ENCODE assay signal across 7 mouse cellular contexts in the genomic region with DNA sequence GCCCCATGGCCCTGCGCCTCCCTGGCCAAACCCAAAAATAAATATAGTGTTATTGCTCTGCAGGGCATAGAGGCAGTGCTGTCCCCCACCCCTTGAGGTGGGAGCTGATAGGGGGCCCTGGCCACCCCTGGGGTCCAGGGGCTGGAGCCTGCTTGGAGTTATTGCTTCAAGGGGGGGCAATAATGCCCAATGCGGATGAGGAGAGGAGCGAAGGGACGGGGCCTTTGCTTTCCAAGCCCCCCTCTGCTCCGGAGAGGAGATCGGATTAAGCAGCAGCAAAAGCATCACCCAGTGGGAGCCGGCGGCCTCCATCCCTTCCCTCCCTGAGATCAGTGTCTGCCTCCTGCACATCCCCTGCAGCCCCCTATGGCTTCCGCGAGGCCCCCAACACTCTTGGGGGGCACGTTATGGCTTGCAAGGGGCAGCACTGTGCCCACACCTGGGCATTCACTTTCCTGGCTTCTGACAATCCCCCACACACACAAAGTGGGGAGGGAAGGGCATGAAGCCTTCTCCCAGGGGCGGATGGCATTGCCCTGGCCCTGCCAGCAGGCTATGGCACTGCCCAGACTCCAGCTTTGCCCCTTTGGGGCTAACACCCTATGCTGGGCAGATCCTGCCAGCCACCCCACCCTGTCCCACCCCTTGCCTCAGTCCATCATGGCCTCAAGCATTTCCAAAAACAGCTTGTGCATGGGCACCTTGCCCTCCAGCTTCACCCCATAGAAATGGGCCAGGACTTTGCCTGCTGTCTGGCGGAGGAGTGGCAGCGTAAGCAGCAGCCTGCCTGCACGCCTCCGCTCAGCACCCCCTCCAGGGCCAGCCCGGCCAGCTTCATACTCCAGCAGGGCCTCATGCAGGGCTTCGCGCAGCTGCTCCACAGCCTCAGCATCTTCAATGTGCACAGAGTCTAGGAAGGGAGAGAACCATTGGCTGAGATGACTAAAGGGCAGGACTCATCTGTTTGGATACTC. TPM values are rescaled to one million over a fixed set of nuclear protein-coding genes. Genes with fewer than 3 reads are reported as not detected.
A peak's percentile ranks its signal among the peaks of the same experiment; 100 is the strongest.
DNase-seq lines count a peak whose midpoint lies in the region; ATAC-seq and TF ChIP-seq lines count a peak whose summit lies in the region.

No protein-coding gene starts in this region.

- peak overlapping the region; percentile 86 for H3K4me2 ChIP-seq in lung, embryonic 14.5 days
- H3K4me2 ChIP-seq in embryonic facial prominence, embryonic 12.5 days (replicated peaks) = peak overlapping the region; percentile 78
- peak overlapping the region; percentile 67 for H3K4me2 ChIP-seq in hindbrain, embryonic 16.5 days (ENCODE audit: low read length)
- H3K4me2 ChIP-seq in neural tube, embryonic 12.5 days (replicated peaks) = peak overlapping the region; percentile 88

- H3K27ac ChIP-seq in lung, embryonic 14.5 days (ENCODE audit: low read depth) = no peak overlapping the region
- no peak overlapping the region for H3K27ac ChIP-seq in embryonic facial prominence, embryonic 12.5 days
- no peak overlapping the region for H3K27ac ChIP-seq in hindbrain, embryonic 16.5 days (ENCODE audit: low read depth, low read length)
- no peak overlapping the region for H3K27ac ChIP-seq in neural tube, embryonic 12.5 days

- peaks cover 37% of the 10 kb centered on the region for H3K36me3 ChIP-seq in lung, embryonic 14.5 days (ENCODE audit: insufficient read depth)
- peaks cover 38% of the 10 kb centered on the region for H3K36me3 ChIP-seq in embryonic facial prominence, embryonic 12.5 days
- peaks cover 29% of the 10 kb centered on the region for H3K36me3 ChIP-seq in hindbrain, embryonic 16.5 days (ENCODE audit: control insufficient read depth, insufficient read depth, low read length)
- H3K36me3 ChIP-seq in neural tube, embryonic 12.5 days = peaks cover 41% of the 10 kb centered on the region

- H3K4me1 ChIP-seq in lung, embryonic 14.5 days (ENCODE audit: insufficient read depth) = no peaks in the 10 kb centered on the region
- H3K4me1 ChIP-seq in embryonic facial prominence, embryonic 12.5 days = peaks cover 26% of the 10 kb centered on the region
- peaks cover 27% of the 10 kb centered on the region for H3K4me1 ChIP-seq in hindbrain, embryonic 16.5 days (ENCODE audit: control insufficient read depth, insufficient read depth, low read depth, low read length)
- peaks cover 30% of the 10 kb centered on the region for H3K4me1 ChIP-seq in neural tube, embryonic 12.5 days

- ATAC-seq in lung, embryonic 14.5 days (ENCODE audit: insufficient read depth) = no peak
- ATAC-seq in embryonic facial prominence, embryonic 12.5 days (ENCODE audit: insufficient number of reproducible peaks, insufficient read depth, low FRiP score, low TSS enrichment) = no peak
- no peak for ATAC-seq in hindbrain, embryonic 16.5 days
- no peak for ATAC-seq in neural tube, embryonic 12.5 days (ENCODE audit: low FRiP score, low read depth)
- no peak for ATAC-seq in erythroid progenitor cell, adult 5-6 weeks (replicated peaks; ENCODE audit: low FRiP score, poor library complexity, severe bottlenecking)

- no peaks in the 10 kb centered on the region for H3K9me3 ChIP-seq in lung, embryonic 14.5 days (ENCODE audit: low read depth, low read length)
- no peaks in the 10 kb centered on the region for H3K9me3 ChIP-seq in embryonic facial prominence, embryonic 12.5 days
- H3K9me3 ChIP-seq in hindbrain, embryonic 16.5 days (ENCODE audit: control insufficient read depth, low read length) = no peaks in the 10 kb centered on the region
- no peaks in the 10 kb centered on the region for H3K9me3 ChIP-seq in neural tube, embryonic 12.5 days

- DNase-seq in lung, embryonic 14.5 days = no peak
- no peak for DNase-seq in lung, adult 18-20 months
- DNase-seq in spleen, postnatal 36 days (ENCODE audit: low spot score in 2 of 2) = no peak

- 81% methylated on average over 19 of the region's 19 CpGs for WGBS in lung, embryonic 14.5 days
- WGBS in embryonic facial prominence, embryonic 12.5 days = 86% methylated on average over 19 of the region's 19 CpGs
- 79% methylated on average over 19 of the region's 19 CpGs for WGBS in hindbrain, embryonic 16.5 days
- WGBS in neural tube, embryonic 12.5 days = 87% methylated on average over 19 of the region's 19 CpGs

- peak overlapping the region; percentile 36; the same call in 1 of the 2 replicates for H3K9ac ChIP-seq in lung, embryonic 14.5 days
- H3K9ac ChIP-seq in embryonic facial prominence, embryonic 12.5 days = 0 out of 2 replicates have a peak overlapping the region, but pooled peaks have one; percentile 1
- H3K9ac ChIP-seq in hindbrain, embryonic 16.5 days (ENCODE audit: low read depth, low read length) = no peak overlapping the region
- H3K9ac ChIP-seq in neural tube, embryonic 12.5 days = no peak overlapping the region

- H3K27me3 ChIP-seq in lung, embryonic 14.5 days (ENCODE audit: insufficient read depth, low read length) = no peaks in the 10 kb centered on the region
- no peaks in the 10 kb centered on the region for H3K27me3 ChIP-seq in embryonic facial prominence, embryonic 12.5 days
- H3K27me3 ChIP-seq in hindbrain, embryonic 16.5 days (replicated peaks; ENCODE audit: control insufficient read depth, insufficient read depth, low read length) = no peaks in the 10 kb centered on the region
- no peaks in the 10 kb centered on the region for H3K27me3 ChIP-seq in neural tube, embryonic 12.5 days (replicated peaks)

- TF ChIP-seq CTCF in lung, embryonic 14.5 days (IDR thresholded peaks at IDR 0.05; ENCODE audit: low read depth) = no peak

- peak overlapping the region; percentile 70 for H3K4me3 ChIP-seq in lung, embryonic 14.5 days (ENCODE audit: low read depth, low read length)
- peak overlapping the region; percentile 61 for H3K4me3 ChIP-seq in embryonic facial prominence, embryonic 12.5 days
- peak overlapping the region; percentile 14 for H3K4me3 ChIP-seq in hindbrain, embryonic 16.5 days (ENCODE audit: low read length)
- peak overlapping the region; percentile 13; the same call in 1 of the 2 replicates for H3K4me3 ChIP-seq in neural tube, embryonic 12.5 days

RNA-seq across cellular contexts. Expression of a gene that starts 1.5 kb away (rescaled TPM):
- polyA plus RNA-seq in lung, embryonic 14.5 days (2014; fragmentation: Nextera tagmentation; extraction: Ambion mirVana) = 151 and 153 TPM in 2 replicates
- 192 and 193 TPM in 2 replicates for polyA plus RNA-seq in embryonic facial prominence, embryonic 12.5 days (2016; fragmentation: Nextera tagmentation; extraction: Ambion mirVana)
- polyA plus RNA-seq in hindbrain, embryonic 16.5 days (2015; fragmentation: Nextera tagmentation; extraction: Ambion mirVana) = 408 and 532 TPM in 2 replicates
- polyA plus RNA-seq in neural tube, embryonic 12.5 days (2016; fragmentation: Nextera tagmentation; extraction: Ambion mirVana) = 198 and 214 TPM in 2 replicates
- total RNA-seq in erythroid progenitor cell, adult 5-6 weeks (2015; ENCODE audit: low replicate concordance) = 130 and 145 TPM in 2 replicates
- total RNA-seq in erythroid progenitor cell, adult 5-6 weeks (2017; ENCODE audit: low replicate concordance) = 101 and 126 TPM in 2 replicates

RNA-seq across cellular contexts. Expression of a gene that starts 1.9 kb away (rescaled TPM):
- polyA plus RNA-seq in lung, embryonic 14.5 days (2014; fragmentation: Nextera tagmentation; extraction: Ambion mirVana) = 151 and 155 TPM in 2 replicates
- 142 and 157 TPM in 2 replicates for polyA plus RNA-seq in embryonic facial prominence, embryonic 12.5 days (2016; fragmentation: Nextera tagmentation; extraction: Ambion mirVana)
- polyA plus RNA-seq in hindbrain, embryonic 16.5 days (2015; fragmentation: Nextera tagmentation; extraction: Ambion mirVana) = 93.9 and 101 TPM in 2 replicates
- 123 and 125 TPM in 2 replicates for polyA plus RNA-seq in neural tube, embryonic 12.5 days (2016; fragmentation: Nextera tagmentation; extraction: Ambion mirVana)
- total RNA-seq in erythroid progenitor cell, adult 5-6 weeks (2015; ENCODE audit: low replicate concordance) = 30.6 and 44.0 TPM in 2 replicates
- 20.2 and 33.6 TPM in 2 replicates for total RNA-seq in erythroid progenitor cell, adult 5-6 weeks (2017; ENCODE audit: low replicate concordance)

RNA-seq across cellular contexts. Expression of a gene that starts 10.2 kb away (rescaled TPM):
- 3.1 and 4.2 TPM in 2 replicates for polyA plus RNA-seq in lung, embryonic 14.5 days (2014; fragmentation: Nextera tagmentation; extraction: Ambion mirVana)
- 9.5 and 10.9 TPM in 2 replicates for polyA plus RNA-seq in embryonic facial prominence, embryonic 12.5 days (2016; fragmentation: Nextera tagmentation; extraction: Ambion mirVana)
- 17.7 and 17.8 TPM in 2 replicates for polyA plus RNA-seq in hindbrain, embryonic 16.5 days (2015; fragmentation: Nextera tagmentation; extraction: Ambion mirVana)
- 17.5 and 20.4 TPM in 2 replicates for polyA plus RNA-seq in neural tube, embryonic 12.5 days (2016; fragmentation: Nextera tagmentation; extraction: Ambion mirVana)
- 2.9 and 3.4 TPM in 2 replicates for total RNA-seq in erythroid progenitor cell, adult 5-6 weeks (2015; ENCODE audit: low replicate concordance)
- 0.61 and 2.7 TPM in 2 replicates for total RNA-seq in erythroid progenitor cell, adult 5-6 weeks (2017; ENCODE audit: low replicate concordance)

RNA-seq across cellular contexts. Expression of a gene that starts 13.8 kb away (rescaled TPM):
- 2.2 and 2.3 TPM in 2 replicates for polyA plus RNA-seq in lung, embryonic 14.5 days (2014; fragmentation: Nextera tagmentation; extraction: Ambion mirVana)
- polyA plus RNA-seq in embryonic facial prominence, embryonic 12.5 days (2016; fragmentation: Nextera tagmentation; extraction: Ambion mirVana) = 1.2 and 1.7 TPM in 2 replicates
- 2.9 and 3.3 TPM in 2 replicates for polyA plus RNA-seq in hindbrain, embryonic 16.5 days (2015; fragmentation: Nextera tagmentation; extraction: Ambion mirVana)
- polyA plus RNA-seq in neural tube, embryonic 12.5 days (2016; fragmentation: Nextera tagmentation; extraction: Ambion mirVana) = 0.91 and 2.0 TPM in 2 replicates
- not detected in 2 replicates for total RNA-seq in erythroid progenitor cell, adult 5-6 weeks (2015; ENCODE audit: low replicate concordance)
- not detected in 2 replicates for total RNA-seq in erythroid progenitor cell, adult 5-6 weeks (2017; ENCODE audit: low replicate concordance)

RNA-seq across cellular contexts. Expression of a gene that starts 22.9 kb away (rescaled TPM):
- polyA plus RNA-seq in lung, embryonic 14.5 days (2014; fragmentation: Nextera tagmentation; extraction: Ambion mirVana) = 0.17 and 0.38 TPM in 2 replicates
- 0.62 and 0.65 TPM in 2 replicates for polyA plus RNA-seq in embryonic facial prominence, embryonic 12.5 days (2016; fragmentation: Nextera tagmentation; extraction: Ambion mirVana)
- polyA plus RNA-seq in hindbrain, embryonic 16.5 days (2015; fragmentation: Nextera tagmentation; extraction: Ambion mirVana) = 14.4 and 19.1 TPM in 2 replicates
- 0.50 and 1.1 TPM in 2 replicates for polyA plus RNA-seq in neural tube, embryonic 12.5 days (2016; fragmentation: Nextera tagmentation; extraction: Ambion mirVana)
- total RNA-seq in erythroid progenitor cell, adult 5-6 weeks (2015; ENCODE audit: low replicate concordance) = not detected in 2 replicates
- not detected in 2 replicates for total RNA-seq in erythroid progenitor cell, adult 5-6 weeks (2017; ENCODE audit: low replicate concordance)

Comparison
In these comparisons a context has a peak if more than half of its experiments do, and no peak if none do; other contexts are left out.
1. H3K4me3 ChIP-seq: peak in every context shown above with its lines; median percentile 70 in lung, embryonic 14.5 days; 61 in embryonic facial prominence, embryonic 12.5 days; 14 in hindbrain, embryonic 16.5 days; 13 in neural tube, embryonic 12.5 days.
2. H3K9ac ChIP-seq: peak in lung, embryonic 14.5 days (single experiment) and embryonic facial prominence, embryonic 12.5 days (single experiment); none in hindbrain, embryonic 16.5 days (single experiment) and neural tube, embryonic 12.5 days (single experiment).
3. Peak in every context shown above with its lines, with median percentiles within 50 percentile points of each other: H3K4me2 ChIP-seq.